Mouse (Mus musculus): ENCODE results near the gene Olfr1061.
"Not testable (repeated sequence)": the region's sequence is repeated elsewhere in the genome, so short reads cannot be mapped to it uniquely, and the experiment has no call there.

Olfr1061 gene

DNA sequence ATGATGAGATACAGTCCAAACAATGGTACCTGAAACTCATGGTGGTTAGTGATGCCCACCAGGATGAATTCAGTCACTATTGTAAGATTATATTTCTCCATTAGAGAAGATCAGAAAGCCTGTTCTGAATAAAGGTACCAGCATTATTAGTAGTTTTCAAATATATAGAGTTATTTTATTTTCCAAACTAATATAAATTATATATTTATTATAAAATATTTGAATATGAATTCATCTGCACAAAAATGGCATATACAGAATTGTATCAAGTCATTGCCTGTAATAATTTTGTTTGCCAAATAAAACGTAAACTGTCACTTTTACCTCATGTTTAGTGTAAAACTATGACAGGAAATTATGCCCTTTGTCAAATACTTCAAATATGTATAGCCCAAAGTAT lies at the start of gene Olfr1061:
Gene Olfr1061, minus strand, starts transcription at position 101 of the 400 bp plus-strand sequence.
- no peak for DNase-seq (ENCODE audit: low read depth)

- no peak for DNase-seq (ENCODE audit: low read depth)
Measured at GRCm38 (mm10) chr2:86460434-86460833, 46.6 kb upstream of the Olfr1061 start.

GRCm38 (mm10) chr2:86456169-86456568 lies 42.3 kb upstream of the Olfr1061 start, which contains the start of gene Olfr1066:
Gene Olfr1066 (minus strand): TSS chr2:86456269.
- no peak for DNase-seq (ENCODE audit: low read depth)

DNA sequence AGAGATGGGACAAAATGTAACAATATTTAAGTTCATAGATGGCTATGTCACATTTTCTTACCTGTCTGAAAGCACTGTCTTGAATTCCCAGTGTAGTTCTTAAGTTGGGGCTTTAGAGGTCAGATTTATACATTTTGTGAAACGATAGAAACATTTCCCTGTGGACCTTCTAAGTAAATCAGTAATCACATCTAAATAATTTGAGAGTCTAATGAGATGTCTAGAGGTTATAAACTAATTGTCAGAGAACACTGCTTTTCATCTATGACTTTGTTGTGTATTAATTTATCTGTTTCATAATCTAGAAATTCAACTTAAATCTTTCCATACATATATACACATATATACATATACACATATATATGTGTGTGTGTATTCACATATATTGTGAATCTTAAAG lies 36.6 kb upstream of the Olfr1061 start, which contains the start of gene Olfr1065:
Gene Olfr1065, minus strand, starts transcription at position 101 of the 400 bp plus-strand sequence.
- DNase-seq (ENCODE audit: low read depth) = not testable (repeated sequence)

DNA sequence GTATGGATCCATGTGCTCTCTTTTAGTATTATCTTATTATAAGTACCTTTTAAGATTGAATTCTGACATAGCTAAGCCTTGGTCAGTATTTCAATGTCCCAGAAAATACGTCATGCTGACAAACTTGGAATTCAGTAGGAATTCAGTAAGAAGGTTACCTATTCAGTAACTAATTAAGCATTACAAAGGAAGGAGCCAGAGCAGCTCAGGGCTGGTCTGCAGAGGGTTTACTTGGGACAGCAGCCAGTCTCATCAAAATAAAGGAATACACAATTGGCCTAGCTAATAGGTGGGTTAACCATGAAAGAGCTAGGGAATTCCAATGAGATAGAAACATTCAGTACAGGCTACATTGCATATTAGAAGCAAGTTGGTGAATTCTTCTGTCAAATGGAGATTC lies 28.3 kb upstream of the Olfr1061 start:
- DNase-seq (ENCODE audit: low read depth) = not testable (repeated sequence)

- peak; percentile 6 for DNase-seq (ENCODE audit: low read depth)
Measured at GRCm38 (mm10) chr2:86428511-86428910, 14.7 kb upstream of the Olfr1061 start.

GRCm38 (mm10) chr2:86426649-86427048 lies 12.8 kb upstream of the Olfr1061 start, which contains the start of gene Olfr1062:
Gene Olfr1062 (minus strand): TSS chr2:86426749.
- DNase-seq (ENCODE audit: low read depth) = not testable (repeated sequence)

- DNase-seq (ENCODE audit: low read depth) = no peak
Measured at GRCm38 (mm10) chr2:86395114-86395513, 18.7 kb downstream of the Olfr1061 start.

- not testable (repeated sequence) for DNase-seq (ENCODE audit: low read depth)
Measured at GRCm38 (mm10) chr2:86388461-86388860, 25.4 kb downstream of the Olfr1061 start, which contains the start of gene Olfr1058. Gene Olfr1058 (minus strand): TSS chr2:86388561.

DNA sequence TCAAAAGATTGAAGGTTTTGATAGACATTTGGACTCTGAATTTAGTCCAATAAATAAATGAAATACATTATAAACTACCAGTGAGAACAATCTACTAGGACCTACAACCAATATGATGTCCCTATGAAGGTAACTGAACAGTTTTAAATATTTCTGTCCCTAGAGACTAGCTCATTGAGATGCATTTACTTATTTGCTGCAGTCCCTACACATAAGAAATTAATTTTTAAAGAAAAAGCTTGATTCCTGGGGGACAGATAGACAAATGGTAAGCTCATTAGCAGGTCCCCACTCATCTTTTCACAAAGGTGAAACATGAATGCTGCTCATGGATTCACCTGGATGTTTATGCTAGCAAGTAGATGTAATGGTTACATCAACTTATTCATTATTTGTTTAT lies 35.6 kb downstream of the Olfr1061 start, which contains the start of gene Olfr1057:
Gene Olfr1057, minus strand, starts transcription at position 101 of the 400 bp plus-strand sequence.
- DNase-seq (ENCODE audit: low read depth) = no peak

DNA sequence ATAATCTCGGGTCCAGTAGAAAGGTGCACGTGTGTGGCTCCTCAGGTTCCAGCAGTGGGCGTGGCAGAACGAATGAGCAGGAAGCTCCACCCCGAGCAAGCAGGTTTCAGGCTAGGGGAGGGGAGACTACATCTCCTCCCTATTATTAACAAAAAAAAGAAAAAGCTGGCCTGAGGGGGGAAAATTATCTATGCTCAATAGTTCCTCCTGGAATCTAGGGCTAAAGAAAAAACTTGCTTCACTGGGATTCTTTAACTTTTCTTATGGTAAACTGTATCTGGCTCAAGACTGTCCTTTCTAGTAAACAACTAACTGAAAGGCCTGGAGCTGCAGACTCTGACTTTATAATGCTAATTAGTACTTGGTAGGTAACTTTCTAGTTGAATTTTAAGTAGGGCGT lies 47.5 kb downstream of the Olfr1061 start:
- DNase-seq (ENCODE audit: low read depth) = not testable (repeated sequence)

Data from 416B (cell line).